Mouse (Mus musculus): ENCODE data around the gene Lrrc15. TPM values are rescaled to one million over a fixed set of nuclear protein-coding genes. Genes with fewer than 3 reads are reported as not detected.
A peak's percentile ranks its signal among the peaks of the same experiment; 100 is the strongest.

The Lrrc15 gene
- polyA plus RNA-seq, 1 experiment from 2014 or later, result not detected

DNA sequence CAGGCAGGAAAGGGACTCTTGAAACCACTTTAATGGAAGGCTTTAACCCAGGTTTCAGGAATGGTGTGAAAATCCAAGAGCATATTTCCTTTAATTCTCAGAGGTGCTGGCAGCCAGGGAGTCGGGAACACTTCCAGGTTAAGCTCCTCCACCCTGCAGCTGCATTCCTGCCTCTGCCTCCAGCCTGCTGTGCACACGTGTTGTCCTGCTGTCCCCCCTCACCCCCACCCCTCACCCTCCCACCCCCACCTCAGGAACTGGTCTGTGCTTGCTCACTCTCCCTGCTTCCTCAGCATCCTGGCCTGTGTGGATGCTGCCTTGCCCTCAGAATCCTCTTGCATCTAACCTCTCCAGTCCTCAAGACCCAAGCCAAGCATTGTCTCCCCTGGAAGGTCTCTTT lies 41.4 kb downstream of the Lrrc15 start:
- ChIA-PET CTCF (interaction anchor here (2.0 kb wide), 1 partner anchor 507 kb away, joined by 4 read pairs; no protein-coding TSS in a partner anchor), POLR2A (no interaction called here)
- in situ Hi-C loops (cut with MboI; ENCODE audit: low pct_unique_long_range_greater_than_20kb), result no loop called here
- ATAC-seq (no peak), DNase-seq (ENCODE audit: low read depth, low spot score) (no peak)
- no peaks in the 10 kb centered on the region for H3K27me3 ChIP-seq
- TF ChIP-seq CTCF (IDR thresholded peaks at IDR 0.05), result no peak

DNA sequence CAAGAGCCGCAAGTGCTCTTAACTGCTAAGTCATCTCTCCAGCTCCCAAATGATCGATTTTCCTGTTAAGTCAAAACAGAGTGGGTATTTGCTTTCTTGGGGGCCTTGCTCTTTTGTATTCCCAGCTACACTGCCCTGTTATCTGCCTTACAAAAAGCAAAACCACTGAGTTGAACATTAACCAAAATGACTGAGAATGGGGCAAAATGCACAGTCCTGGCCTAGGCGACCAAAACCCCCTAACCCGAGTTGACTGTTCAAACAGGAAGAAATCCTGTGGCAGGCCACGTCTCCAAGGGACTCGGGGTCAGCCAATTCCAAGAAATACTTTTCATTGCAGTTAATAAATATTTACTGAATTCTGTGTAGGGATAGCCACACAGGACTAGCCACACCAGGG lies 44.3 kb downstream of the Lrrc15 start:
- ATAC-seq, result no peak
- no peaks in the 10 kb centered on the region for H3K27me3 ChIP-seq
- ChIA-PET POLR2A (no interaction called here), CTCF (no interaction called here)
- no peak for TF ChIP-seq CTCF (IDR thresholded peaks at IDR 0.05)
- no peak for DNase-seq (ENCODE audit: low read depth, low spot score)
- in situ Hi-C loops (cut with MboI; ENCODE audit: low pct_unique_long_range_greater_than_20kb), result loop anchor here (5.0 kb wide), 4 partner anchors 171 to 611 kb away; no protein-coding TSS in a partner anchor

DNA sequence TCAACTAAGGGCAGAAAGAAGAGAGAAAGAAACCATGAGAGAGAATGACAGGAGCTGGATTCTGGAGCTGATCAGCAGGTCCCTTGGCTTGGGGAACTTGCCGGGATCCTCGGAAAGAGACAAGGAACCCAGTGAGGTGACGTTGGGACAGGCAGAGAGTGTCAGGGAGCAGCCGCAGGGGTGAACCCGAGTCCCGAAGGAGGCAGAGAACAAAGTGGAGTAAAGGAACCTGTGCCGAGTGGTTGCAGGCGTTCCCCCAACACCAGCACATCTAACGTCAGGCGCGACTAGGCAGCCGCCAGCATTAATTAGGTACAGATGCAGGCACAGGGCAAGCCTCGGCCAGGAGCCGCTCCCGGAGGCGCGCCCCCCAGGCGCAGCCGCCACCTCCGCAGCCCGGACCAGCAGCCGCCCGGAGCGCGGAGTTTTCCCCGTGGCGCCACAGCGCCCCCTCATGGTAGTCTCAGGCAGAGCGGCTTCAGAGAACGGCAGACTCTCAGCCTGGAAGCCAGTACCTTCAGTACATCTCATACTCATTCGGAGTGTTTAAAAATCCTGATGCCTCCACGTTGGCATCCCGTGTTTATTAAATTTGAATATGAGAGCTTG lies 46.9 kb downstream of the Lrrc15 start:
- POLR2A ChIA-PET, result interaction anchor here (0.7 kb wide), 1 partner anchor 46 kb away, joined by 3 read pairs; no protein-coding TSS in a partner anchor
- in situ Hi-C loops (cut with MboI; ENCODE audit: low pct_unique_long_range_greater_than_20kb), result loop anchor here (5.0 kb wide), 4 partner anchors 169 to 609 kb away; no protein-coding TSS in a partner anchor
- DNase-seq (ENCODE audit: low read depth, low spot score) (peak; percentile 50), ATAC-seq (peak; percentile 88)
- H3K27me3 ChIP-seq, result no peaks in the 10 kb centered on the region
- peak; percentile 100 for TF ChIP-seq CTCF (IDR thresholded peaks at IDR 0.05)
- CTCF ChIA-PET, result interaction anchor here (0.8 to 2.7 kb wide), 13 partner anchors 10 to 607 kb away, joined by 3 to 13 read pairs (median 4); no protein-coding TSS in a partner anchor

DNA sequence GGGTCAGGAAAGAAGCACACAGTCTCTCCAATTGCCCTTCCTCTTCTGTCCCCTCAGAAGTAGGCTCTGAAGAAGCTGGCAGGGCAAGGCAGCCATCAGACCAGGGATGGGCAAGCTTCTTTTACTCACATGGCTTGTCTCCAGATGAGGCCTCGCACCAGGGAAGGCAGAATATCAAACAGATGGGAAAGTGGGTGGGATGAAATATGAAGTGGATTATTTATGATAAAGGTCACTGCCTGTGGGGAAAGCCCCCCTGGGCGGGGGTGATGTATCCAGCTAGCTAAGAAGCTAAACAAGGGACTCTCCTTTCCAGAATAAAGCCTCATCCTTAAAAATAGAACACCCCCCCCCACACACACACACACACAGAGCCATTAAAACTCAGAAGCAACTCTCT lies 47.5 kb downstream of the Lrrc15 start:
- TF ChIP-seq CTCF (IDR thresholded peaks at IDR 0.05), result no peak
- H3K27me3 ChIP-seq, result no peaks in the 10 kb centered on the region
- POLR2A ChIA-PET, result interaction anchor here (0.6 kb wide), 1 partner anchor 478 kb away, joined by 3 read pairs; no protein-coding TSS in a partner anchor
- in situ Hi-C loops (cut with MboI; ENCODE audit: low pct_unique_long_range_greater_than_20kb), result loop anchor here (5.0 kb wide), 4 partner anchors 168 to 608 kb away; no protein-coding TSS in a partner anchor
- CTCF ChIA-PET, result interaction anchor here (1.0 to 2.7 kb wide), 9 partner anchors 11 to 606 kb away, joined by 3 to 13 read pairs (median 4); no protein-coding TSS in a partner anchor
- DNase-seq (ENCODE audit: low read depth, low spot score) (no peak), ATAC-seq (no peak)

DNA sequence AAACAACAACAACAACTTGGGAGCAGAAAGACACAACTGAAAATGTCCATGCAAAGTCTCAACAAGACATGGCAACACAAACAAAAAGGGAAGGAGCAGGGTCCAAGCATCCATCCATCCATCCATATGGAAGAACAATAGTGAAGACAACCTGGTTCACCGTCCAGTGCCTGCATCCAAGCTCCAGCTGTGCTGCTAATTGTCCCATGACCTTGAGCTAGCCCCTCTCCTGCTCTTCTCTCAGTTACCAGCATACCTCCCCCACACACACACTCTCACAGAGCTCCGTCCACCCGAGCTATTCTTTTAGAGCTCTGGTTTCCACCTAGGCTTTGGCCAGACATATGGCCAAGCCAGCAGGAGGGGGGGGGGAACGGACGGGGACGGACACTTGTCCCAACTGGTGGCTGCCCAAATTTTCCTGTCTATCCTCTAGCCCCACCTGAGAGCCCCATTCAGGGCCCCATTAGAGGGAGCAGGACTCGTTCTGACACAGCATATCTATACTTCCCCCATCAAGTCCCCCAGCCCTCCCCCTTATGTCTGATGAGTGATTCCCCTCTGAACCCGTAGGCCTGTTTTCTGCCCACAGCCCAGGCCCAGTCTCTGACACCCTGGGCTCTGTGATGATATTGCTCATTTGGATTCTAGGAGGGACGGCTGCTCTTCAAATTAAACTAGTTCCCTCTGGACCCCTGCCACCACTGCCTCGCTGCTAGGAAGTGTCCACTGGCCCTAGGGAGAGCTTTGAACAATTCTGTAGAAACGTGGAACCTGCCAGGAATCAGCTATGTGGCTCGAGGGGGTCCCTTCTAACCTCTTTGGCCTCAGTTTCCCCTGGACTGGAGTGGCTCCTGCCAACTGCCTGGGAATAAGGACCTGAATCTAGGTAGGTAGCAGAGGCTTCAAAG lies 48.2 kb downstream of the Lrrc15 start:
- ChIA-PET POLR2A (interaction anchor here (0.6 kb wide), 1 partner anchor 478 kb away, joined by 3 read pairs; no protein-coding TSS in a partner anchor), CTCF (interaction anchor here (1.0 to 2.7 kb wide), 7 partner anchors 11 to 605 kb away, joined by 3 to 13 read pairs (median 5); no protein-coding TSS in a partner anchor)
- DNase-seq (ENCODE audit: low read depth, low spot score), result no peak
- no peaks in the 10 kb centered on the region for H3K27me3 ChIP-seq
- in situ Hi-C loops (cut with MboI; ENCODE audit: low pct_unique_long_range_greater_than_20kb), result loop anchor here (5.0 kb wide), 5 partner anchors 48 to 608 kb away; no protein-coding TSS in a partner anchor
- no peak for TF ChIP-seq CTCF (IDR thresholded peaks at IDR 0.05)
- no peak for ATAC-seq

DNA sequence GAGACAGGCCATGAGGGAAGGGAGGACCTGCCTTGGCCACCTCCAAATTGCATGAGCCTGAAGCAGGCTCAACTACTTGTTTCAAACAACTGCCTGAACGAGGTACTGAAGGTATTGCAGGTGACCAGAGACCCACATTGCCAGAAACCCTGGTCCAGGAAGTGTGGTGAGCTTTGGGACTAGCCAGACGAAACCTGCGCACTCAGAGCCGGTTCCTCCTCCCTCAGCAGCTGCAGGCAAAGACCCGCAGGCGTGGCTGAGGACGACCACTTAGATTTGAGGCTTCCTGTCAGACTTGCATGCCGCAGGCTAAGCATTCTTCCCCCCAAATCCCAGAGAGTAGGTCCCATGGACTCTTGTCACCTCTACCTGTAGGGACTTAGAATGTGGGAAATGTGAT lies 49.0 kb downstream of the Lrrc15 start:
- ChIA-PET CTCF (no interaction called here), POLR2A (no interaction called here)
- in situ Hi-C loops (cut with MboI; ENCODE audit: low pct_unique_long_range_greater_than_20kb), result loop anchor here (5.0 kb wide), 1 partner anchor 47 kb away; no protein-coding TSS in a partner anchor
- ATAC-seq, result no peak
- no peak for DNase-seq (ENCODE audit: low read depth, low spot score)
- H3K27me3 ChIP-seq, result no peaks in the 10 kb centered on the region
- no peak for TF ChIP-seq CTCF (IDR thresholded peaks at IDR 0.05)

DNA sequence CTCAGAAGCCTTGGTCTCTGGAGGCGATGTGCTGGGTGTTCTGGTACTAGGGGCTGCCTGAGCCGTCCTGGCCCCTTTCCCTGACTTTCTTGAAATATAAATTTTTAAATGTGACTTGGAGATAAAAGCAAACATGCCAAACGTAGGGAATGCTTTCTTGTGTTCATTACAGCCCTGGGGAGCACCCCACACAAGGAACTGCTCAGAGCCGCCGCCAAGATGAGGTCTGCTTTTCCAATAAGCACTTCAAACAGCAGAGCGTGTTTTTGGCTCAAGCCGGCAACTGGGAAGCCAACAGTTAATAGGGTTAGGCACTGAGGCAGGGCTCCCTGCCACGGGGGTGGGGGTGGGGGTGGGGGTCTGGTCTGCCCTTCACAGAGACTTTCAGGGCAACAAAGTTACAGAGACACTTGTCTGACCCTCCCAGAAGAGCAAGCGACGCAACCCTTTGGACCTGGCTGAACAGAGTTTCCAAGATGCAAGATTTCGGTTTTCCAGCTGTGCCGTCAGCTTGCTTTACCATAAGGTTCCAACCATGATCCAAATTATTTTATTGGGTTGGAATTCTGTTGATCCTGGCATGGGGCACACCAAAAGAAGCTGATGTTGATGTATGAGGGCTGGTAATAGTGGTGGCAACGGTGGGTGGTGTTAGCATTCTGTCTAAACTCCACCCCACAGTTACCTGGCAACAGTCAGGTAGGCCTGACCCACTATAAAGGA lies 51.0 kb downstream of the Lrrc15 start:
- DNase-seq (ENCODE audit: low read depth, low spot score), result no peak

DNA sequence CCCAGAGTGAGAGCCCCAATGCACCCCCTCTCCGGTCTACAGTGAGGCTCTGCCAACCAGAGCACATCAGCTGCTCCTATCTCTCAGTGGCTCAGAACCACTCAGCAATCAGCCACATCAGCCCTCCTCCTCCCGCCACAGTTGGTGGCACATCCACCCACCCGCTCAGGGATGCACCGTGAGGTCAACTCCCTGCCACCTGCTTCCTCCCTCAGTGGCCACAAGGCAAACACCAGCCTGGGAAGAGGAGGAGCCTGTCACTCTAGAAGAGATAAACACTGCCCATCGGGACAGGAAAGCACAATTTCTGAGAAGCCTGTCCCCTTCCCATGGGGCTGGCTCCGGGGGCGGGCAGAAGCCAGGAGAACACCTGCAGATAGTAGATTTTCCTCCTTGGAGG lies 55.7 kb downstream of the Lrrc15 start:
- POLR2A ChIA-PET, result interaction anchor here (0.7 kb wide), 1 partner anchor 90 kb away, joined by 3 read pairs; no protein-coding TSS in a partner anchor
- no peaks in the 10 kb centered on the region for H3K27me3 ChIP-seq
- DNase-seq (ENCODE audit: low read depth, low spot score) (no peak), ATAC-seq (no peak)
- TF ChIP-seq CTCF (IDR thresholded peaks at IDR 0.05), result no peak
- CTCF ChIA-PET, result interaction anchor here (0.8 to 1.1 kb wide), 2 partner anchors 10 to 294 kb away, joined by 3 read pairs; no protein-coding TSS in a partner anchor
- in situ Hi-C loops (cut with MboI; ENCODE audit: low pct_unique_long_range_greater_than_20kb), result no loop called here

More for the DNA sequence above, 51.0 kb downstream of the Lrrc15 start:
- POLR2A ChIA-PET, result no interaction called here
- no peak for TF ChIP-seq CTCF (IDR thresholded peaks at IDR 0.05)
- in situ Hi-C loops (cut with MboI; ENCODE audit: low pct_unique_long_range_greater_than_20kb), result loop anchor here (5.0 kb wide), 1 partner anchor 45 kb away; no protein-coding TSS in a partner anchor
- CTCF ChIA-PET, result no interaction called here
- no peaks in the 10 kb centered on the region for H3K27me3 ChIP-seq
- ATAC-seq, result no peak

DNA sequence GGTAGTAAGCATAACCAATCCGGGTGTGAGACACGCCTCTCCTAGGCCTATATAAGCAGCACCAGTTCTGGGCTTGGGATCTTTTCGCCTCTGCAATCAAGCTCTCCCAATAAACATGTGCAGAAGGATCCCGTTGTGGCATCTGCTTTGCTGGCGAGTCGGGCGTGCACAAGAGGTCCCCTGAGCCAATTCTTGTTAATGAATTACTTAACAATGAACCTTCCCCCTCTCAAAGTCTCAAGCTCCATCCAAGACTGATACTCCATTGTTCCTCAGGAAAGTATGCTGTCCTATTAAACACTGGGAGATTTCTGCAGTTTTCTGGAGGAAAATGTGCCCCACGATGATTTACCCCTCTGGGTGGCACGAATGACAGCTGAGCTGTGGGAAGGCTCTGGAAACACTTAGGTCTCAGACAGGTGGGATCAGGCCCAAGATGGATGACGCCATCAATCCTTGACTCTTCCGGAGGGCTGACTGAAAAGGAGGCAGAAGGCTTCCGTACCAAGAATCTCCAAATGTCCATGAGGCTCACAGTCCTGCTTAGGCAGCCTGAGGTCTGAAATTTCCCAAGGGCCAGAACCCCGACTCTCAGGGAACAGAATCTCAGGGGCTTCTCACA lies 61.8 kb downstream of the Lrrc15 start:
- DNase-seq (ENCODE audit: low read depth, low spot score) (no peak), ATAC-seq (no peak)
- H3K27me3 ChIP-seq, result no peaks in the 10 kb centered on the region
- ChIA-PET CTCF (interaction anchor here (1.4 kb wide), 1 partner anchor 32 kb away, joined by 3 read pairs; no protein-coding TSS in a partner anchor), POLR2A (no interaction called here)
- TF ChIP-seq CTCF (IDR thresholded peaks at IDR 0.05), result no peak
- in situ Hi-C loops (cut with MboI; ENCODE audit: low pct_unique_long_range_greater_than_20kb), result no loop called here

Other genes with a start within 250 kb of the Lrrc15 start
- 187 TPM for gene Hes1, start 218.9 kb downstream of the Lrrc15 start, polyA plus RNA-seq (2021)
- not detected for gene Cpn2, start 15.8 kb downstream of the Lrrc15 start, polyA plus RNA-seq (2021)
- gene Gp5, start 27.5 kb upstream of the Lrrc15 start, polyA plus RNA-seq (2021), result 0.10 TPM
- 84.9 TPM for gene Atp13a3, start 122.7 kb upstream of the Lrrc15 start, polyA plus RNA-seq (2021)

All from Patski (cell line).